Mouse (Mus musculus) small intestine, adult 2 months (tissue): ENCODE data around the gene Ihh. TPM values are rescaled to one million over a fixed set of nuclear protein-coding genes. Genes with fewer than 3 reads are reported as not detected.
A peak's percentile ranks its signal among the peaks of the same experiment; 100 is the strongest.

Experiments used
- H3K27ac ChIP-seq: fragments of 200-500 bp; 2 replicates; pipeline ENCODE4 v1.5.1; 2012; ENCODE audit warnings: low read depth, low read length, control low read depth, inconsistent platforms; ENCODE audit not compliant: insufficient read depth
- H3K27me3 ChIP-seq: fragments of 200-500 bp; 2 replicates; pipeline ENCODE4 v1.6.1; 2012; ENCODE audit warnings: mild to moderate bottlenecking, moderate library complexity, low read length, inconsistent platforms; ENCODE audit not compliant: control insufficient read depth, insufficient read depth
- H3K36me3 ChIP-seq: fragments of 200-500 bp; 2 replicates; pipeline ENCODE4 v1.6.1; 2012; ENCODE audit warnings: mild to moderate bottlenecking, low read length, control low read depth, inconsistent platforms; ENCODE audit not compliant: control insufficient read depth, insufficient read depth
- H3K4me1 ChIP-seq: fragments of 200-500 bp; 2 replicates; pipeline ENCODE4 v1.6.1; 2012; ENCODE audit warnings: low read length, inconsistent platforms, mixed read lengths; ENCODE audit not compliant: control insufficient read depth, insufficient read depth, insufficient read length
- H3K4me3 ChIP-seq: fragments of 200-500 bp; 2 replicates; pipeline ENCODE4 v1.5.1; 2012; ENCODE audit warnings: low read depth, mild to moderate bottlenecking, control low read depth, inconsistent platforms, low read length, moderate library complexity
- CTCF ChIP-seq: fragments of 200-500 bp; IDR thresholded peaks from 2 replicates; pipeline ENCODE4 v1.5.1; 2012; ENCODE audit warnings: low read depth, mild to moderate bottlenecking, control low read depth, inconsistent platforms, low read length, moderate library complexity, mixed read lengths; ENCODE audit not compliant: insufficient replicate concordance, insufficient read length; ENCODE audit errors: extremely low read depth
- POLR2A ChIP-seq: fragments of 200-500 bp; IDR thresholded peaks from 2 replicates; pipeline ENCODE4 v1.6.1; 2012; ENCODE audit warnings: low read depth, mild to moderate bottlenecking, control low read depth, inconsistent platforms, low read length, moderate library complexity
- WGBS: fragments of 180-500 bp; shearing (Covaris S2); methylation state at CpG from one replicate; pipeline ENCODE4 v1.1.7; 2018; 5-methylcytosine and 5-hydroxymethylcytosine counted together
- polyA plus RNA-seq: library from polyadenylated mRNA; depleted of rRNA; stranded (reverse); fragments of >200 nt; gene quantifications from 2 replicates; pipeline ENCODE4 v1.2.3, GENCODE M21; 2012

Ihh gene
- polyA plus RNA-seq, 1 experiment = 198 TPM

- no peak overlapping the region for H3K4me3 ChIP-seq
- H3K4me1 ChIP-seq = peaks cover 25% of the 10 kb centered on the region; the same call in 1 of the 2 replicates
- no peaks in the 10 kb centered on the region for H3K36me3 ChIP-seq
- no peaks in the 10 kb centered on the region for H3K27me3 ChIP-seq
- TF ChIP-seq CTCF (peak; percentile 58; the same call in 1 of the 2 replicates), POLR2A (no peak)
- no peak overlapping the region for H3K27ac ChIP-seq
- 71% methylated on average over 6 of the region's 6 CpGs for WGBS
These were observed 22.1 kb upstream of the Ihh start for GRCm38 (mm10) chr1:74973590-74973989.

GRCm38 (mm10) chr1:74971353-74972050, 20.0 kb upstream of the Ihh start:
- TF ChIP-seq CTCF (no peak), POLR2A (no peak)
- H3K4me1 ChIP-seq = peaks cover 32% of the 10 kb centered on the region; the same call in 1 of the 2 replicates
- no peaks in the 10 kb centered on the region for H3K36me3 ChIP-seq
- H3K27ac ChIP-seq = peak overlapping the region; percentile 95
- H3K27me3 ChIP-seq = no peaks in the 10 kb centered on the region
- WGBS = 26% methylated on average over 4 of the region's 4 CpGs
- no peak overlapping the region for H3K4me3 ChIP-seq

- Histone ChIP-seq H3K27me3 (no peaks in the 10 kb centered on the region), H3K36me3 (no peaks in the 10 kb centered on the region), H3K4me3 (no peak overlapping the region), H3K4me1 (peaks cover 42% of the 10 kb centered on the region), H3K27ac (peak overlapping the region; percentile 72)
- WGBS = 35% methylated on average over 8 of the region's 8 CpGs
- TF ChIP-seq POLR2A = no peak
- no peak for TF ChIP-seq CTCF
These were observed 16.6 kb upstream of the Ihh start for GRCm38 (mm10) chr1:74967962-74968580.

GRCm38 (mm10) chr1:74964494-74965215, 13.2 kb upstream of the Ihh start:
- no peaks in the 10 kb centered on the region for H3K36me3 ChIP-seq
- H3K4me1 ChIP-seq = peaks cover 44% of the 10 kb centered on the region
- WGBS = 28% methylated on average over 16 of the region's 16 CpGs
- H3K27me3 ChIP-seq = no peaks in the 10 kb centered on the region
- H3K4me3 ChIP-seq = no peak overlapping the region
- peak; percentile 81 for TF ChIP-seq CTCF
- TF ChIP-seq POLR2A = no peak
- H3K27ac ChIP-seq = no peak overlapping the region

GRCm38 (mm10) chr1:74962853-74963227, 11.4 kb upstream of the Ihh start:
- H3K4me3 ChIP-seq = no peak overlapping the region
- no peaks in the 10 kb centered on the region for H3K27me3 ChIP-seq
- 27% methylated on average over 5 of the region's 5 CpGs for WGBS
- H3K27ac ChIP-seq = peak overlapping the region; percentile 99
- TF ChIP-seq POLR2A (no peak; the same call in 1 of the 2 replicates), CTCF (no peak)
- no peaks in the 10 kb centered on the region for H3K36me3 ChIP-seq
- peaks cover 34% of the 10 kb centered on the region for H3K4me1 ChIP-seq

GRCm38 (mm10) chr1:74962126-74962852, 10.8 kb upstream of the Ihh start:
- Histone ChIP-seq H3K36me3 (no peaks in the 10 kb centered on the region), H3K27me3 (no peaks in the 10 kb centered on the region), H3K4me1 (peaks cover 29% of the 10 kb centered on the region), H3K27ac (peak overlapping the region; percentile 99), H3K4me3 (no peak overlapping the region)
- 24% methylated on average over 5 of the region's 5 CpGs for WGBS
- TF ChIP-seq POLR2A (no peak), CTCF (no peak)
